Mouse (Mus musculus): ENCODE measurements at regions not wholly inside any gene's neighbourhood (a gene's known extent, or its start where the extent isn't known, plus 50 kb on each side); places are given as distances from the start of the nearest gene placed in this dataset.

DNA sequence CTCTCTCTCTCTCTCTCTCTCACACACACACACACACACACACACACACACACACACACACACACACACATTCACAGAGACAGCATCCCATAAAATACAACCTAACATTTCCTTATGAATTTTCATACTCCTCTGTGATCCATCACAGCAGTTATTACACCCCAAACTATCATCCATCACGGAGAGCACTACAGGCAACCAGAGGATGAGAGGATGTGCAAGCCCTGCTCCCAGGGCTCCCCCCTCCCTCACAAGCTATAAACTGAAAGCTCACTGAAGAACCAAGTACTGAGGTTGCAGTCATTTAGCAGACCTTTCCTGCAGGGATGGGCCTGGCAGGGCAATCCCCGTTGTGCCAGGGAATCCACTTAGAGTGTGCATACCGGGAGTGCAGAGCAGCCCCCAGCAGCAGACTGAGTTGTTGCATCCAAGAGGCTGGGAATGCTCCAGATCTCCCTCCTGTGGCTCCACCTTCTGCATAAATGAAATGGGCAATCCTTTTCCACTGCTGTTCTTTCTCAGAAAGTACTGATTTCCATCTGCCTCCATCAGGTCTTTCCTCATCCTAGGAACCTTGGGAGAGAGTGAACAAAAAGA lies 283.4 kb downstream of the Psat1 start:
- TF ChIP-seq POLR2A (IDR thresholded peaks at IDR 0.05; ENCODE audit: borderline replicate concordance, insufficient read depth, low read length) (no peak), CTCF (IDR thresholded peaks at IDR 0.05; ENCODE audit: borderline replicate concordance, insufficient read depth, low read depth, low read length) (no peak)

Data from cerebellum, adult 2 months (tissue).